Mouse (Mus musculus): ENCODE results near the gene Bco2.
A peak's percentile ranks its signal among the peaks of the same experiment; 100 is the strongest.

Gene Bco2

DNA sequence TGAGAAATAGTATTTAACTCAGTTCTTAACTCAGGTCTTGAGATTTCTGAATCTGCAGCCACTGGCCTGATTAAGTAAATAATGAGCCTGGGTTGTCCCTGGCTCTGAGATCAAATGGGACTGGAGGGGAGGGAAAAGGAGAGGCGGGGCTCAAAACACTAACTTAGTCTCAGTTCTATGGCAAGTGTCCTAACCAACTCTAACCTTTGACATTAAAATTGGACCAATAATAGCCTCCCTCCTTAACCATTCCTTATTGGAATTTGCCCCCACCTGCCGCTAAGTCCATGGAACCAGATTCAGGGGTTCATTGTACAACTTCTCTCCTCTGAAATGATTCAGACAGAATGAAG lies at the start of gene Bco2:
Bco2 (minus strand) TSS at position 88 of the 353 bp plus-strand sequence.
- DNase-seq (ENCODE audit: low spot score in 2 of 2): no peak

DNA sequence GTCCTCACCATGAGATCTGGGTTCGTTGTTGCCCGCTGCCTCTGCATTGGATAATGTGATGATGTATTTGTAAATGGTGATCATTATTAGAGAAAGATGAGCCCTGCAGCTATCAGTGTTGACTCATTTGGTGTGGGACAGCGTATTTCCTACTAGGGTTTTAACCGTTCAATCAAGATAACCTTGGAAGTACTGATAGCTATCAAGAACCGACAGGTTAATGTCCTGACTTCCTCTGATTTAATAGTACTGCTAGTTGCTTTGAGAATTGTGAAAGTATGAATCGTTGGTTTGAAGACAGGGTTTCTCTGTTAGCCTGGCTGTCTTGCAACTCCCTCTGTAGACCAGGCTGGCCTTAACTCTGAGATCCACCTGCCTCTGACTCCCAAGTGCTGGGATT lies 49.4 kb upstream of the Bco2 start:
- no peak for DNase-seq (ENCODE audit: low spot score in 2 of 2)

DNA sequence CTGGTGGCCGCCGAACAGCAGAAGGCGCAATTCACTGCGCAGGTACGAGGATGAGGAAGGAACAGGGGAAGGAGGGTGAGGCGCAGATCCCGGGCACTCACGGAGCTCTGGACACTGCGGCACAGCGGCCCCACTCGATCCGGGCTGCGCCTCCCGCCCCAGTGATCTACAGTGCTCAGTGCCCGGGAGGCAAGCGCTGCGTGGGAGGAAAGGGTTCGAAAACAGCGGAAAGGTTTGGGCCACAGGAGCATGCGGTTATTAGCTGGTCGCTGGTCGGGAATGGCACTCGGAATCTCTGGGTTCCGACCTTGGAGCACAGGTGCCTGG lies 49.0 kb upstream of the Bco2 start:
- no peak for DNase-seq (ENCODE audit: low spot score in 2 of 2)

DNA sequence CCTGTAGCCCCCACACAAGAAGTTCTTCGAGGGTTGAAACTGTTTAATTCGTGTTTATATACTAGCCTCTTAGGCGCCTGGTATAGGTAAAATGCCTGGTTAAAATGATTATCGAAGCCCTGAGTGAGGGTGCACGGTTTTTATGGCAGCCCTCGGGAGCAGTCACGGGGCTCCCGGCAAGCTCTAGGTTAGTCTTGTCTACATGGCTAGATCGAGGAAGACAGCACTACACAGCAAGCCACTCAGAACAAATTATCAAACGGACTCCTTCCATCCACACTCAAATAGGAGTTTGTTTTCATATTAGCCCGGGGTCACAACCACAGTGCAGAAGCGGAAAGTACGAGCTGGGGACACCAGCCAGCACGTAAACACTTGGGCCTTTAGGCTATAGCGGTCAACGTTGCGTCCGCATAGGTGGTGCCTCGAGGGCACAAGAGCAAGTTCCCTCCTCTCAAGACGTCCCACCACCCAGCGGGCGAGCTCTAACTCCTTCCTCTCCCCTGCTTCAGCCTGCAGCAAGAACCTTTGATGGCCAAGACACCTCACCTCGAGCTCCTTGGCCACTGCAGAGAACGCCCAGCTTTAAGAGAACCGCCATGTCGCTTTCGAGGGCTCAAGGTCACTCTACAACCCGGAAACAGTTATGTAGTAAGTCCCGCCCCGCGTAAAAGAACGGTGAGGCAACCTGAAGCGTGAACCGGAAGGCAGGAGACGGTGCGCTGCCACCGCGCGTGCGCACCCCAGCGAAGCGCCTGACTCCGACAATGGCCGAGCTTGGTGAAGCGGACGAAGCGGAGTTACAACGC lies 48.4 kb upstream of the Bco2 start, which contains the start of the genes Sdhd and Timm8b:
Sdhd (minus strand) TSS at position 624 of the 809 bp plus-strand sequence.
Timm8b (plus strand) TSS at position 722 of the 809 bp plus-strand sequence.
- DNase-seq (ENCODE audit: low spot score in 2 of 2): peak; percentile 97 to 98

DNA sequence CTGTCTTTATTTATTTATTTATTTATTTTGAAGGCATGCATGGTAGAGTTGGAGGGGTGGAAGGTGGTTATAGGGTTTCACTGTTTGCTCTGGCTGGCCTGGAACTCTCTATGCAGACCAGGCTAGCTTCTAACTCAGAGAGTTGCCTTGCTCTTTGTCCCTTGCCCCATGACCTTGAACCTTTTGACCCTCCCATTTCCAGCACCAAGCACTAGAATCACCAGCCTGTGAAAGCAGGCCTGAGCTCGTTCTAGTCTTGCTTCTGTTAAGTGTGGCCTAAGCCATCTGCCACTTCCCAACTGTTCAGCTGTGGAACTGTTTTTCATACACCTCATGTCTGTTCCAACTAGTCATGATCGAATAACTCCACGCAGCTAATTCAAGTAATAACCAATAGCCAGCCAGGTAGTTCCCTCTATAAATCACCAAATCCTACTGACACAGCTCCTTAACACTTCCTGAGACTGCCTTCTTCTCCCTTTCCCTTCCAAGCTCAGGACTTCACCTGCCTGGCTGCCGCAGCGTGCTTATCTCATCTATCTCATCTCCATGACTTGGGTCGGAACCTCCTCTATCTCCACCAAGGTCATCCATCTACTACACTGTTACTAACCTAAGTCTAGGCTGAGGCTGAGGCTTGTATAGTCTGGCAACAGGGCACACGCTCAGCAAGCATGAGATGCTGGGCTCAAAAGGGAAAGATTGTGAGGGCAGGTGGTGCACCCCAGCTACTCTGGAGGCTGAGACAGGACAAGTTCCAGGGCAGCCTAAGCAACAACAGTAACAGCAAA lies 47.3 kb upstream of the Bco2 start:
- no peak for DNase-seq (ENCODE audit: low spot score in 2 of 2)

DNA sequence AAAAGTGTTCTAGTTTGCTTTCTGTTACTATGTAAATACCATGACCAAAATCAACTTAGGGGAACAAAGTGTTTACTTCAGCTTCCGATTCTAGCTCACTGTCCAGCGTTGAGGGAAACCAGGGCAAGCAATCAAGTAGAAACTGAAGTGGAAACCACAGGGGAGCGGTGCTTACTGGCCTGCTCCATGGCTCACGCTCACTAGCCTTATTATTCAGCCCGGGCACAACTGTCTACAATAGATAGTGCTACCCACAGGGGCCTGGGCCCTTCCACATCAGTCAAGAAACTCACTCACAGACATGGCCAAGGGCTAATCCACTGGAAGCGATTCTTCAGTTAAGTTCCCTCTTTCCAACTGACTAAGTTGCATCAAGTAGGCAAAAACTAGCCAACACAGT lies 46.6 kb upstream of the Bco2 start:
- no peak for DNase-seq (ENCODE audit: low spot score in 2 of 2)

DNA sequence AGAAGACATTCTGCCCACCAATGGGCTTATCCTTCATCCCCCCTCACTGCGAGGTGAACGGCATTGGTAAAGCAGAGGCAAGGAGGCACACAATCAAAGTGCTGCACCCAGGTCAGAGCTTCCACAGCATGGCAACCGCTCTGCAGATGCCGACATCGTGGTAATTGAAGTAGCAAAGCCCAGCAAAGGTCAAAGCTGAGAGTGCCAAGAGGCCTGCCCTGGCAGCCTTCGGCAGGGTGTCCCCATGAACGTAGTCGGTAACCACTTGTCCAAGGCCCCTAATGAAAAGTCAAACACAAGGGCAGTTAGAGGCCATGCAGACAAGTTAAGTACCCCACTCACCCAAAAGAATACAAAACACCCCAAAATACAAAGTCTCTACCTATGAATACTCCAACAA lies 42.0 kb upstream of the Bco2 start:
- no peak for DNase-seq (ENCODE audit: low spot score in 2 of 2)

DNA sequence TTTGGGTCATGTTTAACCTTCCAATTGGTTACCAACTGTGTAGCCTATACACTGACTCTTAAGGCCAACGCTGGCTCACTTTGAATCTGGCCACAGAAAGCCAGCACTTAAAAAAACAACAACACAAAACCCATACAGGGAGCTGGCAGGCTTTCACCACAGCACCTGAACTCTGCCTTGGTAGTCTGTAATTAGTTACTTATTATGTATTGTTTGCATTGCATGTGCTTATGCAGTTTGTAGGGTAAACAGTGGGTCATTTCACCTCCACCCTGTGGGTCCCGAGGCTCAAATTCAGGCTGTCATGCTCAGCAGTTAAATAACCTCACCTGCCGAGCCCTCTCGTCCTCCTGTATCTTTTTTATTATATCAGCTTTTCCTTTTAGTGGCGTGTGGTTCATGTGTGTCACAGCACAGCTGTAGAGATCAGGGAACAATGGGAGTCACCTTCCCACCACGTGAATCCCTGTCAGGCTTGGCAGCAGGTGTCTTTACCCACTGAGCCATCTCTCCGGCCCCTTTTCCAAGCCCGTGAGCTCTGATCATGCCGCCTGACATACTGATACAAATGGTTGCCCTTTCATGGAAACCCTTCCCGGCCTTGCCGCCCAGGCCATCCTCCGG lies 39.9 kb upstream of the Bco2 start:
- DNase-seq (ENCODE audit: low spot score in 2 of 2): no peak

DNA sequence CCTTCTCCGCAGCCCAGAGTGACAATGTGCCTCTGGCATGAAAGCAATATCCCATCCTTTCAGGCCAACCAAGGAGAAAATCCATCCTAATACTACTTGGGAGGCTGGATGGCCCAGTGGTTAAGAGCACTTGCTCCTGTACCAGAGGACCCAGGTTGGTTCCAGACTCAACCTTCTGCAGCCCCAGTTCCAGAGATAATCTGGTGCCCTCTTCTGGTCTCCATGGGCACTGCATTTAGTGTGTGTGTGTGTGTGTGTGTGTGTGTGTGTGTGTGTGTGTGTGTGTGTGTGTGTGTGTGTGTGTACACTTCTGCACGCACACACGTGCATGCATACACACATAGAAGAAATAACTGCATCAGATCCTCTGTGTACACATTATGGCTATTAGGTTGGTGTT lies 38.6 kb upstream of the Bco2 start:
- no peak for DNase-seq (ENCODE audit: low spot score in 2 of 2)

DNA sequence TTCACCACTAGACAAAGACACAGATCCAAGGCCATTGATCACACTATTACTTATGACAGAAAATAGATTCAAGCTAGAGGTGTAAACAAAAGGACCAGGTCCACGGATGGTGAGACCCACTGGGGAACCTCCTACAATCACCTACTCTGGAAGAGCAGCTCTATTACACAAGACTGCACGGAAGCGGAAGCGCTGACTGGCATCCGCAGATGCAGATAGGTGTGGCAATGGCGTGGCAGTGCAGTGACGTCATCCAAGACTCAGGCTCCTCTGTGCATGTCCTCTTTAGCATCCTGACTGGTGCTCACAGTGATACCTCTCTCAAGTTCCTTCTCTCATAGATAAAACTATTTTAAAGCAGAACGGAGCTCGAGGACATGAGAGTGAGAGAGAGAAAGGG lies 38.0 kb upstream of the Bco2 start:
- DNase-seq (ENCODE audit: low spot score in 2 of 2): no peak

DNA sequence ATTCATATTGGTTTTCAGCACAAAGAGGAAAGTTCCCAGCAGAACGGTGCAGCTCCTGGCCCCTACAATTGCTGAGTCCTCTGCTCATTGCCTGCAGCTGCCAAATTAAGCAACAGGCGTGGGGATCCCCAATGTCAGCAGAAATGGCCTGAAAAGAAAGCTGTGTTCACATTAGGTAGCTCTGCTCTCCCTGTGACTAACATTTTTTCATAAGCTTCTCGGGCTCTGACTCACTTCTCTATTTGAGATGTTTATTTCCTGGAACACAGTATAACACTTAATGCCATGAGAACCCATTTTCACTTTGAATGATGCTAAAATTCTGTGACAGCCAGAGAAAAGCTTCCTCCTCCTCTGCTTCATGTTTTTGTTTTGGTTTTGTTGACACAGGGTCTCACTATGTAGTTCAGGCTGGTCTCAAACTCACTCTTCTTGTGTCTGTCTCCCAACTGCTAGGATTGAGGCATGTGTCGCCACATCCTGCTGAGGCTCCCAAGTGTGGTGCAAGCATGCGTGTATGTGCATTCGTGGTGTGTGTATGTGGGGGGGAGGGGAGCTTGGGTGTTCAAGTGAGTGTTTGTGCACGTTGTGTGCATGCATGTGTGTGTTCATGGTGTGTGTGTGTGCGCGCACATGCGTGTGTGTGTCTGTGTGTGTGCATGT lies 36.0 kb upstream of the Bco2 start:
- no peak for DNase-seq (ENCODE audit: low spot score in 2 of 2)

DNA sequence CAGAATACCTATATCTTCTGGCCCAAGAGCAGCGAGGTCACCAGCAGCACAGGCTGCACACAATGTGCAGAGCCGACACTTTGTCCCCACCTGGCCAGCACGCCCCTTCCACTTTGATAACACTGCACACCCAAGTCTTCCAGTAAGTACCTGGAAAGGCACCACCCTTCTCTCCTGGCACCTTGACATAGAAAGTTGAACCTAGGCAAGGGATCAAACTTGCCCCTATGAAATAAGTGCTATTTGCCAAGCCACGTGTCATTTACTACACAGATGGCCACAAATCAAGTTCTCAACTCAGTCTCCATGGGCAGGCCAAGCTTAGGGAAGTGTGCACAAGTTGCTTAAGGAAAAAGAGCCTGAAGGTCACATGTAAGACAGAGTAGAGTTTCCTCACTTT lies 32.0 kb upstream of the Bco2 start:
- no peak for DNase-seq (ENCODE audit: low spot score in 2 of 2)

DNA sequence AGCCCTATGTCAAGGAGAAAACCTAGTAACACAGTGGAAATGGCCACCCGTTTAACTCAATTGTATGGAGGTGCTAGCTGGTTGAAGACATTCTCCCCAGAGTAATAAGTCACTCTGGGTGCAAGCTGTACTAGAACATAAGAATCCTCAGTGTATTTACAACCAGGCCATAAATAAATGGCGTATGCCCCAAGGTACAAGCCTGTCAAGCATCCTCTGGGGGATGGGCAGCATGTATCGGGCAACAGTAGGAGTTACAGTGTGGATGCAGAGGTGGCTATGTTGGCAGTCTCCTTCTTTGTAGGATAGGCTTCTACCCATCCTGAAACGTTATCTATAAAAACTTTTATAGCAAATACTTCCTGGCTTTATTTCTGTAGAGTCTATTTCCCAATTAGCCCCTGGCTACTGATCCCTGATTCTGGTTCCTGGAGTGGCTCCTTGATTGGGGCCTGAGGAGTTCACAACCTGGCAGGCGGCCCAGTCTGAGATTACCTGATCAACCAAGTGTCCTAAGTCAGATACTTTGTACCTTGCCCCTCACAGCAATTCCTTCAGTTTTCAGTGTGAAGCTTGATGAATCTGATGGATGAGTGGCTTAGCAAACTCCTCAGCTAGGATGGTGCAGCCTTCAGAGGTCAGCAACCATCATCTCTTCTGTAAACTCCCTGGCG lies 30.3 kb upstream of the Bco2 start:
- no peak for DNase-seq (ENCODE audit: low spot score in 2 of 2)

DNA sequence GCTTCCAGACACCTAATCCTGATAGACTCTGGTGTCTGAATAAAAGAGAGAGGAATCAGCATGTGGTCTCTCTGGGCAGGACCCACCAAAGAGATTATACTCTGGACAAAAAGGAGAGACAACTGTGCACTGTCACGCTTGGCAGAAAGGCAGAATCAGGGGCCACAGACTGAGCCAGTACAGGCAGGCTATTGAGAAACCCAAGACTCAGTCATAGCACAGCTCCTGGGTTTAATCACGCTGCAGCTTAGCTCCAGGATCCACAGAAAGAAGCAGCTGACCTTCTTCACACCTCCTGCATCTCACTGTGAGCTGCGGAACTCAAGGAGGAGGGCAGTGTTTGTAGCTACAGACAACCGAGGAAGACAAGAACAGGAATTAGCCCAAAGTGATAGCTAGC lies 25.4 kb upstream of the Bco2 start:
- DNase-seq (ENCODE audit: low spot score in 2 of 2): no peak

DNA sequence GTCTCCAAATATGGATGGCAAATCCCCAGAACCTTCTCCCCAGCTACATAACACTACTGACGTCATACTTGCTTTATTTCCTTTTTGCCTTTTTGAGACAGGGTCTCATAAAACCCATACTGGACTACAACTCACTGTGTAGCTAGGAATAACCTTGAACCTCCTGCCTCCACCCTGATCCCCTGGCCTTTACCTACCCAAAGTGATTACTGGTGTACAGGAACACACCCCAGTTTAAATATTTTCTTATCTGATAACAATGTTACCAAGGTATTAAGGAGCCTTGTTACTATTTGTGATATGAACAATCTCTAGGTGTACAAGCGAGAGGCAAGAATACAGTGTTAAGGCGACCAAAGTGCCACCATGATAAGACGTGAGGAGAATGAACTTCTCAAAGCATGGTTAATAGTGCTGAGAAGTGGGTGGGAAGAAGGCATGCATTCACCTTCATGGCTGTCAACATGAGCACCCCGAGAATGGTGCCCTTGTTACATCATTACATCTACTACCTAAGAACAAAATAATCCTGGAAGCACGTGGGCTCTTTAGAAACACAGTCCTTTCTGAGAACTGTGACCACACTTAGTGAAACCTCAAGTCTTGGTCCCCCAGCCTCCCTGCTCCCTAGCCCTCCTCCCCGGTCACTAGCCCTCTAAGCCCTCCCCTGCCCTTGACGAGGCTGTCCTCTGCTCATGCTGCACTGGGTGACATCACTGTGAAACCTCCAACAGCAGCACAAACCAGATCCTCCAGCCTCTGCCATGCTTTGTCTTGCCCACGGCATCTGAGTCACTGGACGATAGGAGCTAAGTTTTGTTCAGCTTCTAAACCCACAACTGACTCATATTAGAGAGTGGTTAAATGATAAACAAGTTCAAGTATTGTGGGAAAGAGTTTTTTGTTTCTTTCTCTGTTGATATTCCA lies 14.9 kb upstream of the Bco2 start:
- DNase-seq (ENCODE audit: low spot score in 2 of 2): no peak

DNA sequence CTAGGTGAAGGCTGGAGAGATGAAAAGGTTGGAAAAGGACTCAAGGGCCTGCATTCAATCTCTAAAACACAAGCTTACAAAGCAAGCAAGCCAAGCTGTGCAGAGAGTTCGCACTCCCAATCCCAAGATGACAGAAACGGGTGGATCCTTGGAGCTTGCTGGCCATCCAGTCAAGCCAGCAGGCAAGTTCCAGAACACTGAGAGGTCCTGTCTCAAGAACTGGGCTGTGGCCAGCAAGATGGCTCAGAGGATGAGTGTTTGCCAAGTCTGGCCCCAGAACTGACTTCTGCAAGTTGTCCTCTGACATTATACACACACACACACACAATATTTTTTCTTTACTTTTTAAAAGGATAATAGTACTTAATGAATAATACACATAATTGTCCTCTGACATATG lies 12.9 kb upstream of the Bco2 start:
- no peak for DNase-seq (ENCODE audit: low spot score in 2 of 2)

DNA sequence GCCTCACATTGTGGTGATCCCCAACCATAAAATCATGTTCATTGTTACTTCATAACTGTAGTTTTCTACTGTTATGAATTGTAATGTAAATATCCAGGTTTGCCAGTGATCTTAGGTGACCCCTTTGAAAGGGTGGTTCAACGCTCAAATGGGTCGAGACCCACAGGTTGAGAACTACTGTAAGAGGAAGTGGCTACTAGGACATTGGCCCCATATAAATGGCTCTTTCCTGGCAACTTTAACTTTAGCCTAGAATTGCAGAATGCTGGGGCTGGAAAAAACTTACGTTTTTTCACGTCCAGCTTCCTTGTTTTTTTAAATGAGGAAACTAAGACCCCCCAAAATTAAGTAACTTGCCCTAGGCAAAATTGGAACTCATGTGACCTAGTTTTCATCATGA lies 12.4 kb upstream of the Bco2 start:
- DNase-seq (ENCODE audit: low spot score in 2 of 2): no peak

DNA sequence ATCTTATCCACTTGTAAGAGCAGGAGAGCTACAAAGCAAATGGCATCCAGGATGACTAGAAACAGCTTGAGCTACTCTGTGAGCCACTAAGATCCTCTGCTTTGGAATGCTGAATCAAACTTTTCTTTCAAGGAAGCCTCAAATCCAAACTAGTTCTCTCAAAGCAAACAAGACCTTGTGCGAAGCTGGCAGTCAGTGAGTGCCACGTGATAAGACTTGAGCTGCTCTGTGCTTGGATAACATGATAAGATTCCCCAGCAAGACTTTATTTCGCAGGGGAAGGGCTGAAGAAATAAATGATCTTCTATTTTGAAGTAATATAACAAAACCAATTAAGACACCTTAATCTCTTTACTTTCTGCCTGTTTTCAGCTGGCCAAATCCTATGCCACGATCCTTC lies 11.0 kb upstream of the Bco2 start:
- DNase-seq (ENCODE audit: low spot score in 2 of 2): no peak

DNA sequence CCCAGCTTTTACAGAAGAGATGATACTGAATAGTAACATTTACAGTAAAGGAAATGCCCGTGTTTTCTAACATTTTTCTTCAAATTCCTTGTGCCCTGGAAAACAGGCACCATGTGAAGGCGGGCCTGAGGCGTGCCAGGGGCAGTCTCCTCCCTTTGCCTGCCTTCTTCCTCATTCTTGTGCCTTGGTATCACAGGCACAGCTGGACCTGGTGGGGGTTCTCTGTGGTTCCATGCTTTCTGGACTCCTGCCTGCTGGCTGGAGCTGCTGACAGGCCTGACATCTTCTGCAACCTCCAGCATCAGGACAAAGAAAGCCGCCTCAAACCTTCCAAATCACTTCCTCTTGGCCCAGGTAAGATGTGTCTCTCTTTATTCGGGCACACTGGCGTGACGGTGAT lies 10.2 kb upstream of the Bco2 start:
- no peak for DNase-seq (ENCODE audit: low spot score in 2 of 2)

DNA sequence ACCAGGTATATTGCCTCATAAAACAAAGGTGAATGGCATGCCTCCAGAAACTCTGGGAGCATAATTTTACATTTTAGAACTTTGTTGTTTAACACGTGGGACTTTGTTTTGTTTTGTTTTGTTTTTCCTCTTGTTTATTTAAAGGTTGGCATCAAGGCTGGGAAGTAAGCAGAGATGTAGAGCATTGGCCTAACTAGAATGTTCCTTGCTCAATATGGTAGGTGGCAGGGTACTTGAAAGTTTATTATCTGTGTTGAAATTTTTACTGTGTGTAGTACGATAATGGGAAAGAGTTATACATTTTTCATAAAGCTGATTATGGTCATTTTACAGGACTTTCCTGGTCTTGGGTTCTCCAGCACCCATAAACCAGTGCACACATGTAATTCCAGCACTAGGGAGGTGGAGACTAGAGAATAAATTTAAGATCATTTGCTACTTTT lies 7.0 kb upstream of the Bco2 start:
- DNase-seq (ENCODE audit: low spot score in 2 of 2): no peak
